Mouse (Mus musculus) midbrain, embryonic 15.5 days (tissue): ENCODE results near the gene Svs1. TPM values are rescaled to one million over a fixed set of nuclear protein-coding genes. Genes with fewer than 3 reads are reported as not detected.
A peak's percentile ranks its signal among the peaks of the same experiment; 100 is the strongest.

ENCODE experiments used
- ATAC-seq: fragments of 200-750 bp; cut with Nextera tagmentation; replicated peaks from 2 replicates; pipeline ENCODE4 v1.8.0; 2017; ENCODE audit warnings: moderate TSS enrichment
- H3K27ac ChIP-seq: fragments of 300-500 bp; sonication (generic); 2 replicates; pipeline ENCODE4 v1.5.1; 2015; ENCODE audit warnings: mild to moderate bottlenecking, inconsistent platforms
- H3K27me3 ChIP-seq: fragments of 300-500 bp; sonication (generic); replicated peaks from 2 replicates; pipeline ENCODE4 v1.6.1; 2015; ENCODE audit warnings: inconsistent platforms
- H3K36me3 ChIP-seq: fragments of 300-500 bp; sonication (generic); replicated peaks from 2 replicates; pipeline ENCODE4 v1.6.1; 2015; ENCODE audit warnings: inconsistent platforms
- H3K4me1 ChIP-seq: fragments of 300-500 bp; sonication (generic); 2 replicates; pipeline ENCODE4 v1.6.1; 2015; ENCODE audit warnings: inconsistent platforms
- H3K4me2 ChIP-seq: fragments of 300-500 bp; sonication (generic); 2 replicates; pipeline ENCODE4 v1.6.1; 2015; ENCODE audit warnings: inconsistent platforms, mild to moderate bottlenecking, moderate library complexity
- H3K4me3 ChIP-seq: fragments of 300-500 bp; sonication (generic); 2 replicates; pipeline ENCODE4 v1.5.1; 2015; ENCODE audit warnings: mild to moderate bottlenecking, inconsistent platforms
- H3K9ac ChIP-seq: fragments of 300-500 bp; sonication (generic); 2 replicates; pipeline ENCODE4 v1.6.1; 2015; ENCODE audit warnings: mild to moderate bottlenecking, inconsistent platforms
- H3K9me3 ChIP-seq: fragments of 300-500 bp; sonication (generic); 2 replicates; pipeline ENCODE4 v1.6.1; 2016; ENCODE audit warnings: inconsistent platforms
- WGBS: fragments of 180-500 bp; shearing (Covaris S2); methylation state at CpG from one replicate; pipeline ENCODE4 v1.1.7; 2015; ENCODE audit warnings: mixed read lengths; 5-methylcytosine and 5-hydroxymethylcytosine counted together
- polyA plus RNA-seq: library from polyadenylated mRNA; unstranded; fragments of >200 nt; fragmentation: Nextera tagmentation; extraction: Ambion mirVana; gene quantifications from 2 replicates; pipeline ENCODE4 v1.2.1, GENCODE M21; 2015

Svs1 gene
- polyA plus RNA-seq, 1 experiment from 2014 or later: not detected

DNA sequence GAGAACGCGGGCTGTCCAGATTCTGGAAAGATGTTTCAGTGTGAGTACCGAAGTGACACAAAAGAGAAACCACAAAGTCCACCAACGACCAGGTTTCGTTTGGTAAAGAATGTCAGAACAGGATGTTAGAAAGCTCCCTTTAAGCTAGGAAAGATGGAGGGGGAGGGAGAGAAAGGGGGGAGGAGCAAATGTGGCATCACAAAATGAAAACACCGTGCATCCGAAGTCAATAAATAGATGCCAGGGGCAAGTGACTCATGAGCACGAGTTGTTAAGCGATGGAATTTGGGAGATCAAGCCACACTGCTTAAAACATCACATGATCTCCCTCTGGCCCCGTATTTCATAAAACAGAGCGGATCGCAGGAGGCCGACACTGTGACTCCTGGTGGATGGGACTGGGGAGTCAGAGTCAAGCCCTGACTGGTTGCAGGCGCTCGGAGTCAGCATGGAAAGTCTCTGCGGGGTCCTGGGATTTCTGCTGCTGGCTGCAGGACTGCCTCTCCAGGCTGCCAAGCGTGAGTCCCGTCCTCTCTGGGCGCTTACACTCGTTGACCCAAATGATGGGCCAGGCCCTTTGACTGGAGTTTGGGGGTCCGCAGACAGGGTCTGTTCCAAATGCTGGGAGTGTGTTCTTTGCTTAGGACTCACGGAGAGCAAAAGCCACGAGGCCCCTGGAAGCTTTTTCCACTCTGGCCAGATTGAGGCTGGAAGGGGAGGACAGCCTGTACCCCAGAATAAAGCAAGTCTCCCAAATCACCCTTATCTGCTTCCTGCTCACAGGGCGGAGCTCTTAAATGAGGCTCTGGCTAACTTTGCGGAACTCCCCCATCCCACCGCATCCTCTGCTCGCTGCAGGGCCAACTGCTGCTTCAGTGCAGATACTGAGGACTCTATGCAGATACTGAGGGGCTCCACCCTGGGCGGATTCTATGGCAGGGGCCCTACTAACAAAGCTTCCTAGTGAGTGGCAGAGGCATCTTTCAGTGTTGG lies 49.9 kb downstream of the Svs1 start, which contains the start of gene Gpnmb:
TSS of gene Gpnmb (plus strand) at position 272 of the 993 bp plus-strand sequence.
- 47% methylated on average over 28 of the region's 28 CpGs for WGBS
- Histone ChIP-seq H3K4me2 (no peak within 1 kb of the TSS), H3K4me1 (no peaks in the 10 kb centered on the region; the same call in 1 of the 2 replicates), H3K27ac (no peak within 1 kb of the TSS), H3K9ac (no peak within 1 kb of the TSS), H3K9me3 (no peaks in the 10 kb centered on the region), H3K36me3 (no peaks in the 10 kb centered on the region), H3K27me3 (0 out of 2 replicates have a peak, but pooled peaks cover 8% of the 10 kb centered on the region), H3K4me3 (no peak within 1 kb of the TSS)
- no peak for ATAC-seq

GRCm38 (mm10) chr6:49037268-49037662 lies 50.6 kb downstream of the Svs1 start:
- H3K9me3 ChIP-seq: no peaks in the 10 kb centered on the region
- H3K36me3 ChIP-seq: no peaks in the 10 kb centered on the region
- H3K4me3 ChIP-seq: no peak overlapping the region
- no peak overlapping the region for H3K4me2 ChIP-seq
- H3K9ac ChIP-seq: no peak overlapping the region
- ATAC-seq: no peak
- no peaks in the 10 kb centered on the region; the same call in 1 of the 2 replicates for H3K4me1 ChIP-seq
- H3K27me3 ChIP-seq: 0 out of 2 replicates have a peak, but pooled peaks cover 8% of the 10 kb centered on the region
- no peak overlapping the region for H3K27ac ChIP-seq
- 72% methylated on average over 12 of the region's 12 CpGs for WGBS

- peak; percentile 54; the same call in 1 of the 2 replicates for ATAC-seq
- 0 out of 2 replicates have a peak, but pooled peaks cover 8% of the 10 kb centered on the region for H3K27me3 ChIP-seq
- no peak overlapping the region for H3K9ac ChIP-seq
- no peak overlapping the region for H3K27ac ChIP-seq
- no peaks in the 10 kb centered on the region; the same call in 1 of the 2 replicates for H3K4me1 ChIP-seq
- peak overlapping the region; percentile 20; the same call in 1 of the 2 replicates for H3K4me3 ChIP-seq
- no peaks in the 10 kb centered on the region for H3K9me3 ChIP-seq
- WGBS: 12% methylated on average over 18 of the region's 18 CpGs
- H3K4me2 ChIP-seq: peak overlapping the region; percentile 43
- no peaks in the 10 kb centered on the region for H3K36me3 ChIP-seq
Measured at GRCm38 (mm10) chr6:49039470-49040180, 53.0 kb downstream of the Svs1 start.

Other genes with a start within 250 kb of the Svs1 start
- 4.8 and 5.8 TPM in 2 replicates for gene Gimap1, start 247.8 kb upstream of the Svs1 start, polyA plus RNA-seq
- 0.71 and 1.6 TPM in 2 replicates for gene Gimap5, start 240.7 kb upstream of the Svs1 start, polyA plus RNA-seq
- not detected in 2 replicates for gene Gimap3, start 216.0 kb upstream of the Svs1 start, polyA plus RNA-seq
- 15.0 and 16.1 TPM in 2 replicates for gene Tmem176a, start 145.9 kb upstream of the Svs1 start, polyA plus RNA-seq
- gene Tmem176b, start 145.4 kb upstream of the Svs1 start, polyA plus RNA-seq: 110 and 122 TPM in 2 replicates
- not detected in 2 replicates for gene Aoc1, start 114.0 kb upstream of the Svs1 start, polyA plus RNA-seq
- not detected in 2 replicates for gene 1600015I10Rik, start 57.0 kb upstream of the Svs1 start, polyA plus RNA-seq
- not detected in 2 replicates for gene Doxl2, start 11.9 kb upstream of the Svs1 start, polyA plus RNA-seq
- 0.36 and 0.74 TPM in 2 replicates for gene Gpnmb, start 49.7 kb downstream of the Svs1 start, polyA plus RNA-seq
- gene Malsu1, start 86.9 kb downstream of the Svs1 start, polyA plus RNA-seq: 54.2 and 58.6 TPM in 2 replicates
- 25.2 and 26.9 TPM in 2 replicates for gene Igf2bp3, start 228.1 kb downstream of the Svs1 start, polyA plus RNA-seq